Mouse (Mus musculus) hindlimb bud, embryonic 11.5 days (tissue): ENCODE measurements around the gene Mapkapk2.

Experiments used
- DNase-seq: peaks from one replicate; pipeline ENCODE4 v3.0.0-alpha.2; 2012; ENCODE audit warnings: low read depth, low spot score; ENCODE audit errors: extremely low spot score

The Mapkapk2 gene

GRCm38 (mm10) chr1:131083609-131084008 lies 14.0 kb downstream of the Mapkapk2 start:
- no peak for DNase-seq

GRCm38 (mm10) chr1:131083122-131083521 lies 14.5 kb downstream of the Mapkapk2 start:
- no peak for DNase-seq

- no peak for DNase-seq
Measured at GRCm38 (mm10) chr1:131080686-131081085, 16.9 kb downstream of the Mapkapk2 start.

GRCm38 (mm10) chr1:131079762-131080161 lies 17.9 kb downstream of the Mapkapk2 start:
- no peak for DNase-seq

- DNase-seq: no peak
Measured at GRCm38 (mm10) chr1:131078761-131079330, 18.8 kb downstream of the Mapkapk2 start.

- no peak for DNase-seq
Measured at GRCm38 (mm10) chr1:131075098-131075791, 22.4 kb downstream of the Mapkapk2 start.

- DNase-seq: no peak
Measured at GRCm38 (mm10) chr1:131074524-131074938, 23.1 kb downstream of the Mapkapk2 start.

GRCm38 (mm10) chr1:131072376-131072990 lies 25.1 kb downstream of the Mapkapk2 start:
- no peak for DNase-seq

- DNase-seq: no peak
Measured at GRCm38 (mm10) chr1:131069010-131069409, 28.6 kb downstream of the Mapkapk2 start.

- DNase-seq: no peak
Measured at GRCm38 (mm10) chr1:131068011-131068727, 29.5 kb downstream of the Mapkapk2 start.

GRCm38 (mm10) chr1:131064202-131064601 lies 33.4 kb downstream of the Mapkapk2 start:
- DNase-seq: no peak

GRCm38 (mm10) chr1:131062821-131063220 lies 34.8 kb downstream of the Mapkapk2 start:
- DNase-seq: no peak

GRCm38 (mm10) chr1:131061740-131062254 lies 35.8 kb downstream of the Mapkapk2 start:
- DNase-seq: no peak

- DNase-seq: peak; percentile 44
Measured at GRCm38 (mm10) chr1:131060290-131061253, 37.1 kb downstream of the Mapkapk2 start.

GRCm38 (mm10) chr1:131059841-131060240 lies 37.8 kb downstream of the Mapkapk2 start:
- DNase-seq: no peak

GRCm38 (mm10) chr1:131059411-131059810 lies 38.2 kb downstream of the Mapkapk2 start:
- no peak for DNase-seq

- DNase-seq: no peak
Measured at GRCm38 (mm10) chr1:131058431-131058830, 39.2 kb downstream of the Mapkapk2 start.

- no peak for DNase-seq
Measured at GRCm38 (mm10) chr1:131054251-131054650, 43.4 kb downstream of the Mapkapk2 start.

- no peak for DNase-seq
Measured at GRCm38 (mm10) chr1:131053656-131054055, 44.0 kb downstream of the Mapkapk2 start.

- peak; percentile 73 for DNase-seq
Measured at GRCm38 (mm10) chr1:131053239-131053638, 44.4 kb downstream of the Mapkapk2 start.
